Mouse (Mus musculus) forebrain, embryonic 11.5 days (tissue): ENCODE measurements around the gene Sytl2. TPM values are rescaled to one million over a fixed set of nuclear protein-coding genes. Genes with fewer than 3 reads are reported as not detected.

Experiments used
- ATAC-seq: fragments of 200-750 bp; cut with Nextera tagmentation; replicated peaks from 2 replicates; pipeline ENCODE4 v1.8.0; 2017; ENCODE audit warnings: moderate TSS enrichment; ENCODE audit not compliant: low FRiP score
- DNase-seq: peaks from one replicate; pipeline ENCODE4 v3.0.0-alpha.2; 2017; ENCODE audit warnings: low spot score
- H3K27ac ChIP-seq: fragments of 300-500 bp; sonication (generic); 2 replicates; pipeline ENCODE4 v1.5.1; 2014; ENCODE audit warnings: low read depth, low read length
- H3K27me3 ChIP-seq: fragments of 300-500 bp; sonication (generic); 2 replicates; pipeline ENCODE4 v1.6.1; 2014; ENCODE audit warnings: mild to moderate bottlenecking, low read length, mixed read lengths; ENCODE audit not compliant: control insufficient read depth, insufficient read depth
- H3K36me3 ChIP-seq: fragments of 300-500 bp; sonication (generic); 2 replicates; pipeline ENCODE4 v1.6.1; 2014; ENCODE audit warnings: mild to moderate bottlenecking, low read length, moderate library complexity, mixed read lengths; ENCODE audit not compliant: control insufficient read depth, insufficient read depth
- H3K4me1 ChIP-seq: fragments of 300-500 bp; sonication (generic); replicated peaks from 2 replicates; pipeline ENCODE4 v1.6.1; 2014; ENCODE audit warnings: low read length, mixed read lengths; ENCODE audit not compliant: control insufficient read depth, insufficient read depth
- H3K4me2 ChIP-seq: fragments of 300-500 bp; sonication (generic); 2 replicates; pipeline ENCODE4 v1.6.1; 2014; ENCODE audit warnings: low read depth, mild to moderate bottlenecking, low read length, moderate library complexity, mixed read lengths; ENCODE audit not compliant: severe bottlenecking
- H3K4me3 ChIP-seq: fragments of 300-500 bp; sonication (generic); 2 replicates; pipeline ENCODE4 v1.5.1; 2014; ENCODE audit warnings: low read depth, low read length
- H3K9ac ChIP-seq: fragments of 300-500 bp; sonication (generic); 2 replicates; pipeline ENCODE4 v1.6.1; 2014; ENCODE audit warnings: low read length
- H3K9me3 ChIP-seq: fragments of 300-500 bp; sonication (generic); 2 replicates; pipeline ENCODE4 v1.6.1; 2016; ENCODE audit warnings: low read length, mixed read lengths; ENCODE audit not compliant: control insufficient read depth
- WGBS: fragments of 180-500 bp; shearing (Covaris S2); extraction: QIAGEN DNeasy Blood & Tissue Kit; methylation state at CpG from one replicate; pipeline ENCODE4 v1.1.7; 2014; 5-methylcytosine and 5-hydroxymethylcytosine counted together
- polyA plus RNA-seq: library from polyadenylated mRNA; unstranded; fragments of >200 nt; fragmentation: Nextera tagmentation; extraction: Ambion mirVana; gene quantifications from 2 replicates; pipeline ENCODE4 v1.2.1, GENCODE M21; 2014

Gene Sytl2
- polyA plus RNA-seq, 1 experiment from 2014 or later = 1.5 TPM

DNA sequence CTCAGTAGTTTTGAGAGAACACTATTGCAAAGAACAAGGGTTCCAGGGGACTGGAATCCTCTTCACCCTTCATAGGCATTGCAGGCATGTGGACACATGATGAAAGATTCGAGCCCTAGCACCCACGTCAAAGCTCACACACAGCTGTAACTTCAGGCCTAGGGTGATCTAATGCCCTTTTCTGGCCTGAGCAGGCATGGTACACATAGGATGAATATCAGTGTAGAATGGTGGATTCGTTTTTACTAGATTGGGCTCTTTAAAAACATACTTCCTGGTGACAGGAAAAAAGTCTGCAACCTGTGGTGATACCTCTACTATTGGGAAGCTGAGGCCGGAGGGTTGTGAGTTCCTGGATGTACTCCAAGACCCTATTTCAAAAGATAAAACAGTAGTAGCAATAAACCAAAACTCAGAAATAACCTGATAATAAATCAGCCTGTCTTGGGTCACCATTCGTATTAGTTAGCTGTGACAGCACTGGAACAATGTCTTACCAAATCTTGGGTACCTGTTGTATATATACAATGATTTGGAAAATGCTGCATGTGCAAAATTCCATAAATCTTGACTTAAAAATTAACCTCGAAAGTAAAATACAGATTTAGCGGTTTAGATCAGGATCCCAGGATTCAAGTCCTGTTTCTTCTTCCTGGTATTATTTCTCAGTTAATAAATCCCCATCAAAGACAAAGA lies 154.2 kb downstream of the Sytl2 start:
- Histone ChIP-seq H3K4me2 (peak overlapping the region; percentile 58), H3K4me3 (peak overlapping the region; percentile 70), H3K4me1 (no peaks in the 10 kb centered on the region), H3K36me3 (peaks cover 3% of the 10 kb centered on the region; the same call in 1 of the 2 replicates), H3K27ac (no peak overlapping the region), H3K27me3 (no peaks in the 10 kb centered on the region), H3K9ac (peak overlapping the region; percentile 86), H3K9me3 (no peaks in the 10 kb centered on the region)
- WGBS = 53% methylated on average over 7 of the region's 7 CpGs
- no peak for ATAC-seq
- DNase-seq = no peak

DNA sequence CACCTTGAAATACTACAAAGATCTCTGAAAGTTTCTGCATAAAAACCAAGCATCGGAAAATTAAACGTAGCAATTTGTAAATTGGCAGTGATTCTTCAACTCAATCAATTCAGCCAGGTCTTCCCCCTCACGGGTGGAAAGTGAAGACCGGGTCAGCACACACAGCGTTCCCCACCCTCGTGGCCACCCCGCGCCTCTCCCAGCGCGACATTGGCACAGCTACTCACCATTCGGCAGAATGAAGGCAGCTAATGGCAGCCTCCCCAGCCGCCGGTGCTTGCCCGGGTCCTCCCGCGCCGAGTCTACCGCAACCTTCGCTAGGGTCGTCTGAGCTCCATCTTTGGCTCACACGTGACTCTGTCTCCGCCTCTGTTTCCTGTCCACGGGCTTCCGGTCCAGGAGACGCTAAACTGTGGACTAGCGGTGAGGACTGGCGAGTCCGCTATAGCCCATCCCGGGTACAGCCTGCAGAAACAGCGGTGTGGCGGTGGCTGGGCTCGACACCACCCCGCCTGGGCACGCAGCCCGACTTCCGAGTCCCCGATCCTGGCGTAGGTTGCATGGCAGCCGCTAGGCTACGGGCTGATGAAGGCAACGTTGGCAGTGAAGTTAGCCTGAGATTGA lies 154.9 kb downstream of the Sytl2 start, which contains the start of gene Tmem126a:
Gene Tmem126a (minus strand): TSS at position 385 of the 624 bp plus-strand sequence.
- peak within 1 kb of the TSS; percentile 70 for H3K4me3 ChIP-seq
- peak within 1 kb of the TSS; percentile 82 for H3K27ac ChIP-seq
- no peaks in the 10 kb centered on the region for H3K9me3 ChIP-seq
- DNase-seq = peak; percentile 91
- H3K9ac ChIP-seq = peak within 1 kb of the TSS; percentile 86
- peak; percentile 98 for ATAC-seq
- peak within 1 kb of the TSS; percentile 58 for H3K4me2 ChIP-seq
- H3K4me1 ChIP-seq = no peaks in the 10 kb centered on the region
- 0% methylated on average over 41 of the region's 41 CpGs for WGBS
- H3K27me3 ChIP-seq = no peaks in the 10 kb centered on the region
- peaks cover 3% of the 10 kb centered on the region; the same call in 1 of the 2 replicates for H3K36me3 ChIP-seq

- WGBS = 24% methylated on average over 10 of the region's 10 CpGs
- H3K4me2 ChIP-seq = peak overlapping the region; percentile 58
- no peak for DNase-seq
Measured at GRCm38 (mm10) chr7:90457517-90457916, 155.5 kb downstream of the Sytl2 start.

More at GRCm38 (mm10) chr7:90457517-90457916, 155.5 kb downstream of the Sytl2 start:
- Histone ChIP-seq H3K9ac (peak overlapping the region; percentile 86), H3K36me3 (peaks cover 3% of the 10 kb centered on the region; the same call in 1 of the 2 replicates), H3K27ac (peak overlapping the region; percentile 82), H3K27me3 (no peaks in the 10 kb centered on the region), H3K4me1 (no peaks in the 10 kb centered on the region), H3K4me3 (peak overlapping the region; percentile 70), H3K9me3 (no peaks in the 10 kb centered on the region)
- peak; percentile 65 for ATAC-seq

Other genes starting within 250 kb of the Sytl2 start
- 33.6 and 36.7 TPM in 2 replicates for gene Picalm, start 172.0 kb upstream of the Sytl2 start, polyA plus RNA-seq
- not detected in 2 replicates for gene Ccdc83, start 36.5 kb upstream of the Sytl2 start, polyA plus RNA-seq
- gene Ccdc89, start 124.3 kb downstream of the Sytl2 start, polyA plus RNA-seq = 2.4 and 3.2 TPM in 2 replicates
- 43.5 and 47.2 TPM in 2 replicates for gene Crebzf, start 140.5 kb downstream of the Sytl2 start, polyA plus RNA-seq
- gene Tmem126a, start 155.0 kb downstream of the Sytl2 start, polyA plus RNA-seq = 111 and 121 TPM in 2 replicates
- gene Tmem126b, start 173.7 kb downstream of the Sytl2 start, polyA plus RNA-seq = 36.6 and 38.4 TPM in 2 replicates
- 3.0 TPM in 2 replicates for gene Dlg2, start 174.4 kb downstream of the Sytl2 start, polyA plus RNA-seq